In genomic region chr5:137779053-137779933, GRCm38 (mm10) we compare ENCODE assay signal across 8 mouse cellular contexts. TPM values are rescaled to one million over a fixed set of nuclear protein-coding genes. Genes with fewer than 3 reads are reported as not detected.
DNase-seq lines count a peak whose midpoint lies in the region; ATAC-seq and TF ChIP-seq lines count a peak whose summit lies in the region.

No protein-coding gene starts in this region.

- no peaks in the 10 kb centered on the region for H3K9me3 ChIP-seq in ES-Bruce4 (replicated peaks; ENCODE audit: control insufficient read depth, insufficient read depth, low read length, poor library complexity, severe bottlenecking)
- H3K9me3 ChIP-seq in hindbrain, embryonic 12.5 days (replicated peaks), result no peaks in the 10 kb centered on the region
- no peaks in the 10 kb centered on the region for H3K9me3 ChIP-seq in liver, embryonic 11.5 days (ENCODE audit: control insufficient read depth, low read length)

- no peaks in the 10 kb centered on the region for H3K4me1 ChIP-seq in ES-Bruce4 (ENCODE audit: control insufficient read depth, insufficient read depth, low read length)
- peaks cover 44% of the 10 kb centered on the region for H3K4me1 ChIP-seq in hindbrain, embryonic 12.5 days
- H3K4me1 ChIP-seq in liver, embryonic 11.5 days (replicated peaks; ENCODE audit: control insufficient read depth, insufficient read depth, low read length), result peaks cover 32% of the 10 kb centered on the region

- DNase-seq in frontal cortex, adult 2 months (ENCODE audit: extremely low spot score in 1 of 2, low spot score in 1 of 2), result no peak
- peak; percentile 36 for DNase-seq in embryo, embryonic 10.5 days (ENCODE audit: low spot score)
- DNase-seq in liver, embryonic 11.5 days (ENCODE audit: low spot score), result peak; percentile 65
- DNase-seq in naive thymus-derived CD4-positive, alpha-beta T cell, adult 2 months (ENCODE audit: low read depth), result peak; percentile 61
- DNase-seq in layer of hippocampus, adult 8-10 months (ENCODE audit: low spot score in 2 of 2), result no peak

- no peak for TF ChIP-seq CTCF in ES-Bruce4 (IDR thresholded peaks at IDR 0.05; ENCODE audit: low read depth, low read length)

- H3K4me2 ChIP-seq in hindbrain, embryonic 12.5 days (replicated peaks), result peak overlapping the region; percentile 98
- H3K4me2 ChIP-seq in liver, embryonic 11.5 days, result peak overlapping the region; percentile 98

- WGBS in hindbrain, embryonic 12.5 days, result under 1% methylated on average over 64 of the region's 83 CpGs
- under 1% methylated on average over 70 of the region's 83 CpGs for WGBS in liver, embryonic 11.5 days

- peak overlapping the region; percentile 81 for H3K9ac ChIP-seq in ES-Bruce4 (ENCODE audit: low read depth, poor library complexity, severe bottlenecking)
- H3K9ac ChIP-seq in hindbrain, embryonic 12.5 days, result peak overlapping the region; percentile 96
- peak overlapping the region; percentile 92 for H3K9ac ChIP-seq in liver, embryonic 11.5 days (ENCODE audit: low read depth, low read length)

- H3K4me3 ChIP-seq in ES-Bruce4 (ENCODE audit: low read depth, low read length), result peak overlapping the region; percentile 75
- peak overlapping the region; percentile 99 for H3K4me3 ChIP-seq in hindbrain, embryonic 12.5 days
- H3K4me3 ChIP-seq in liver, embryonic 11.5 days (ENCODE audit: low read depth, low read length), result peak overlapping the region; percentile 98

- no peaks in the 10 kb centered on the region for H3K27me3 ChIP-seq in ES-Bruce4 (ENCODE audit: control insufficient read depth, insufficient read depth, low read length, poor library complexity, severe bottlenecking)
- no peaks in the 10 kb centered on the region for H3K27me3 ChIP-seq in hindbrain, embryonic 12.5 days
- H3K27me3 ChIP-seq in liver, embryonic 11.5 days (replicated peaks; ENCODE audit: control insufficient read depth, insufficient read depth, low read length), result no peaks in the 10 kb centered on the region

- no peak for TF ChIP-seq POLR2A in ES-Bruce4 (IDR thresholded peaks at IDR 0.05; ENCODE audit: insufficient read depth, low read length)

- TF ChIP-seq EP300 in ES-Bruce4 (IDR thresholded peaks at IDR 0.05; ENCODE audit: insufficient read depth, low read depth, low read length), result no peak

- peak; percentile 27 for ATAC-seq in frontal cortex, adult (ENCODE audit: low TSS enrichment)
- ATAC-seq in hindbrain, embryonic 12.5 days (ENCODE audit: low FRiP score), result peak; percentile 38
- peak; percentile 54 for ATAC-seq in liver, embryonic 11.5 days (replicated peaks; ENCODE audit: low FRiP score)

- H3K36me3 ChIP-seq in ES-Bruce4 (ENCODE audit: control insufficient read depth, insufficient read depth, low read length, poor library complexity, severe bottlenecking), result peaks cover 40% of the 10 kb centered on the region
- peaks cover 43% of the 10 kb centered on the region for H3K36me3 ChIP-seq in hindbrain, embryonic 12.5 days
- H3K36me3 ChIP-seq in liver, embryonic 11.5 days (ENCODE audit: control insufficient read depth, insufficient read depth, low read length), result peaks cover 26% of the 10 kb centered on the region

- peak overlapping the region; percentile 51 for H3K27ac ChIP-seq in ES-Bruce4 (ENCODE audit: insufficient read depth, low read length)
- H3K27ac ChIP-seq in hindbrain, embryonic 12.5 days, result peak overlapping the region; percentile 96
- H3K27ac ChIP-seq in liver, embryonic 11.5 days (ENCODE audit: low read depth, low read length), result peak overlapping the region; percentile 87

RNA-seq across cellular contexts. Expression of gene Ppp1r35, which starts 0.6 kb away (rescaled TPM):
- polyA plus RNA-seq in frontal cortex, adult 2 months (2012; rRNA removed), result 24.2 and 25.9 TPM in 2 replicates
- 30.3 and 35.4 TPM in 2 replicates for polyA plus RNA-seq in ES-Bruce4 (2011; ENCODE audit: insufficient read depth, insufficient read length, low read depth, missing spikeins)
- polyA plus RNA-seq in hindbrain, embryonic 12.5 days (2016; fragmentation: Nextera tagmentation; extraction: Ambion mirVana), result 55.1 and 59.7 TPM in 2 replicates
- polyA plus RNA-seq in liver, embryonic 11.5 days (2014; fragmentation: Nextera tagmentation; extraction: Ambion mirVana), result 49.4 and 55.0 TPM in 2 replicates
- total RNA-seq in layer of hippocampus, adult 8-10 months (2022), result 10 to 100 TPM; 11.5 to 16.3 (median 14.1) TPM

RNA-seq across cellular contexts. Expression of gene Mepce, which starts 8.2 kb away (rescaled TPM):
- 39.1 and 42.6 TPM in 2 replicates for polyA plus RNA-seq in frontal cortex, adult 2 months (2012; rRNA removed)
- polyA plus RNA-seq in ES-Bruce4 (2011; ENCODE audit: insufficient read depth, insufficient read length, low read depth, missing spikeins), result 21.6 and 24.8 TPM in 2 replicates
- 11.0 and 14.8 TPM in 2 replicates for polyA plus RNA-seq in hindbrain, embryonic 12.5 days (2016; fragmentation: Nextera tagmentation; extraction: Ambion mirVana)
- polyA plus RNA-seq in liver, embryonic 11.5 days (2014; fragmentation: Nextera tagmentation; extraction: Ambion mirVana), result 9.3 and 11.1 TPM in 2 replicates
- total RNA-seq in layer of hippocampus, adult 8-10 months (2022), result 10 to 100 TPM; 44.6 to 52.9 (median 48.3) TPM

RNA-seq across cellular contexts. Expression of gene Zcwpw1, which starts 8.3 kb away (rescaled TPM):
- polyA plus RNA-seq in frontal cortex, adult 2 months (2012; rRNA removed), result 14.1 and 15.3 TPM in 2 replicates
- 15.0 and 15.5 TPM in 2 replicates for polyA plus RNA-seq in ES-Bruce4 (2011; ENCODE audit: insufficient read depth, insufficient read length, low read depth, missing spikeins)
- 19.5 and 20.1 TPM in 2 replicates for polyA plus RNA-seq in hindbrain, embryonic 12.5 days (2016; fragmentation: Nextera tagmentation; extraction: Ambion mirVana)
- 10.2 and 13.1 TPM in 2 replicates for polyA plus RNA-seq in liver, embryonic 11.5 days (2014; fragmentation: Nextera tagmentation; extraction: Ambion mirVana)
- 1 to 10 TPM; 6.7 to 9.1 (median 7.5) TPM for total RNA-seq in layer of hippocampus, adult 8-10 months (2022)

RNA-seq across cellular contexts. Expression of gene Tsc22d4, which starts 33.8 kb away (rescaled TPM):
- 273 and 360 TPM in 2 replicates for polyA plus RNA-seq in frontal cortex, adult 2 months (2012; rRNA removed)
- polyA plus RNA-seq in ES-Bruce4 (2011; ENCODE audit: insufficient read depth, insufficient read length, low read depth, missing spikeins), result 47.7 and 53.3 TPM in 2 replicates
- polyA plus RNA-seq in hindbrain, embryonic 12.5 days (2016; fragmentation: Nextera tagmentation; extraction: Ambion mirVana), result 81.8 and 82.9 TPM in 2 replicates
- 129 and 134 TPM in 2 replicates for polyA plus RNA-seq in liver, embryonic 11.5 days (2014; fragmentation: Nextera tagmentation; extraction: Ambion mirVana)
- total RNA-seq in layer of hippocampus, adult 8-10 months (2022), result 100 to 1,000 TPM; 146 to 236 (median 178) TPM

RNA-seq across cellular contexts. Expression of gene Nyap1, which starts 37.9 kb away (rescaled TPM):
- polyA plus RNA-seq in frontal cortex, adult 2 months (2012; rRNA removed), result 55.0 and 60.9 TPM in 2 replicates
- 12.4 and 13.0 TPM in 2 replicates for polyA plus RNA-seq in ES-Bruce4 (2011; ENCODE audit: insufficient read depth, insufficient read length, low read depth, missing spikeins)
- polyA plus RNA-seq in hindbrain, embryonic 12.5 days (2016; fragmentation: Nextera tagmentation; extraction: Ambion mirVana), result 20.9 and 22.2 TPM in 2 replicates
- polyA plus RNA-seq in liver, embryonic 11.5 days (2014; fragmentation: Nextera tagmentation; extraction: Ambion mirVana), result 0.39 and 0.43 TPM in 2 replicates
- 10 to 100 TPM; 64.7 to 77.5 (median 68.4) TPM for total RNA-seq in layer of hippocampus, adult 8-10 months (2022)

Comparison
In these comparisons a context has a peak if more than half of its experiments do, and no peak if none do; other contexts are left out.
1. DNase-seq: peak in embryo, embryonic 10.5 days (single experiment), liver, embryonic 11.5 days (single experiment) and naive thymus-derived CD4-positive, alpha-beta T cell, adult 2 months (single experiment); none in frontal cortex, adult 2 months (0 of 2) and layer of hippocampus, adult 8-10 months (0 of 2).
2. Peak in every context shown above with its lines, with median percentiles within 50 percentile points of each other: ATAC-seq, H3K27ac ChIP-seq, H3K4me3 ChIP-seq and H3K9ac ChIP-seq.